Mouse (Mus musculus): ENCODE measurements around the gene Fam20a.

The Fam20a gene

DNA sequence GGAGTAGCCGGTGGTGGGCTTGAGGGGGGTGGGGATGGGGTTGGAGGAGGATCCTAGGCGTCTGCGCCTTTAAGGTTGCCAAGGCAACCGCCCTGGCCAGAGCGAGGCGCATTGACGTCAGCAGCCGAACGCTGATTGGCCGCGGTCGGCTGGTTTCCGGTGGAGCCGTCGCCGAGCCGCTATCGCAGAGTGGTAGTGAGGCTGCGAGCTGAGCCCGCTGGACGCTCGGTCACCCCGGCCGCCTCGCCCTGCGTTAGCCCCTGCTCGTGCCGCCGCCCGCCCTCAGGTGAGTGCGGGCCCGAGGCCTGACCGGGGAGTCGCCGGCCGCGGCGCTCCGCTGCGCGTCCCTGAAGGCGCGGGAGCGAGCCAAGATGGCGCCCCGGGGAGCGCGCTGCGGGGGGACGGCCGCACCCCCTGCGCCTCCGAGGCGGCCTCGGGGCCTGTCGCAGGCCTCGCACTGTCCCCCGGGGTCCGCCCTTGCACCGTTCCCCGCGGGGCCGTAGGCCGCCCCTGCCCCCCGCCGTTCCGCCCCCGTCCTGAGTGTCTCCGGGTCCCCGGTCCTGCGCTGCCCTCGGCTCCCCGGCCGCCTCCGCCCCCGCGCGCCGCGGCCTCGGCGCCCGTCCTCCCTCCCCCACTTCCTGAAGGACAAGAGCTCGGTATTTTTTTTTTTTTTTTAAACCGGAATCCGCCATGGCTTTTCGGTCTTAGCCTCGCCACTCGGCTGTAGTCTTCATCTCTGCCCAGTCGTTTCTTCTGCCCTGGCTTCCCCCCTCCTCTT lies 71.1 kb downstream of the Fam20a start:
- peak; percentile 91 to 93 for DNase-seq

GRCm38 (mm10) chr11:109649975-109650701 lies 71.9 kb downstream of the Fam20a start:
- DNase-seq, result peak; percentile 81

DNA sequence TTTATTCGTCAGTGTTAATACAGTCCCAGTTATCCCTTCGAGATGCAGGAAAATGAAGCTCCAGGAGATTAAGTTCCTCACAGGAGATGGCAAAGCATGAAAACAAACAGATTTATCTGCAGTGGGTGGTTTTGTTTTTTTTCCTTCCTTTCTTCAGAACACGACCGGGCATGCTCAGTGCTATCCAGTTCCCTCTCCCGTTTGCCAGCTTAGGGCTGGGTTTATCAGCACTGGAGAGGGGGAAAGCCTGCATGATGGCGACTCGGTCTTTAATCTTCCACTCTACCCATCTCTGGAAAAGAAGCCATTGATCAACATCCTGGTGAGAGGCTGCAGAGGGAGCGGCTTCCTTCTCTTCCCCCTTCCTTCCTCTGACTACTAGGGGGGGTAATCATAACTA lies 72.9 kb downstream of the Fam20a start, which contains the start of gene Prkar1a:
Prkar1a (plus strand) TSS at position 200 of the 400 bp plus-strand sequence.
- DNase-seq, result no peak

- no peak for DNase-seq
Observed at GRCm38 (mm10) chr11:109648510-109648909, 73.6 kb downstream of the Fam20a start.

- DNase-seq, result no peak
Observed at GRCm38 (mm10) chr11:109641498-109642222, 80.4 kb downstream of the Fam20a start.

DNA sequence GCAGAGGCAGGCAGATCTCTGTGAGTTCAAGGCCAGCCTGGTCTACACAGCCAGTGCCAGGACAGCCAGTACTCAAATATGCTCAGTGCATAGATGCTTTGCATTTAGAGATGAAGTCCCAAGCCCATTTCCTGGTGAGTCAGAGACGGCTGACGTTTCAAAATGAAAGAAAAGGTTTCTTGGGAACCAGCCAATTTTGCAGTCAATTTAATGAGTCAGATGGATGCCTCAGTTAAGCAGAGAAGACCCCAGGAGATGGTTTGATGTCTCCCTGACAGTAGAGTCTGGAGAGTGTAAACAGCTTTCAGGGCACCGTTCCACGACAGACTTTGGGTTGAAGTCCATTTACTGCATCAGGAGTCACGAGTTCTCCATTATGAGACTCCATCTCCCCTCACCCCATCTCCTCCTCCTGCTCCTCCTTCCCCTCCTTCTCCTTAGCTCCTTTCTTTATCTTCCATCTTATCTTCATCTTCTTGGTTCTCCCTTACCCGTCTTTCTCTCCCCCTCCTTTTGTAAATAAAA lies 86.1 kb downstream of the Fam20a start:
- DNase-seq, result no peak

DNA sequence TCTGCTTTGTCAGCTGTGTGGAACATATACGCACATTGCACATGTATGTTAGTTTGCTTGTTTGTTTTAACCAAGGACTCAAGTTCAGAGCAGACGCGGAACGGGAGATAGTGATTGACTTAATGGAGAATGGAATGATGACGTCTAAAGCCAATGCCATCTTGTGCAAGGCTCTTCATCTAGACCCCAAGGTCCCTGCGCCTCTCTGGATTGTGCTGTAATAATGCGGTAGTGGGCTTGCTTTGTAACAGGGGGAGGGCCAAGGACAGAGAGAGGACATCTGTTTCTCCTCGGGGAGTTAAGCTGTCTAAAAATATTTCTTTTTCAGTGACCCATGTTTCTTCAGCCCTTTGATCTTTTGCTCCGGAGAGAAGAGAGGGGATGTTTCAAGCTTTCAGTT lies 87.2 kb downstream of the Fam20a start:
- no peak for DNase-seq

GRCm38 (mm10) chr11:109629021-109629521 lies 93.0 kb downstream of the Fam20a start:
- no peak for DNase-seq

- no peak for DNase-seq
Observed at GRCm38 (mm10) chr11:109628099-109628498, 94.0 kb downstream of the Fam20a start.

GRCm38 (mm10) chr11:109627648-109628047 lies 94.4 kb downstream of the Fam20a start:
- peak; percentile 33 to 41 for DNase-seq

- DNase-seq, result no peak
Observed at GRCm38 (mm10) chr11:109623238-109623637, 98.8 kb downstream of the Fam20a start.

DNA sequence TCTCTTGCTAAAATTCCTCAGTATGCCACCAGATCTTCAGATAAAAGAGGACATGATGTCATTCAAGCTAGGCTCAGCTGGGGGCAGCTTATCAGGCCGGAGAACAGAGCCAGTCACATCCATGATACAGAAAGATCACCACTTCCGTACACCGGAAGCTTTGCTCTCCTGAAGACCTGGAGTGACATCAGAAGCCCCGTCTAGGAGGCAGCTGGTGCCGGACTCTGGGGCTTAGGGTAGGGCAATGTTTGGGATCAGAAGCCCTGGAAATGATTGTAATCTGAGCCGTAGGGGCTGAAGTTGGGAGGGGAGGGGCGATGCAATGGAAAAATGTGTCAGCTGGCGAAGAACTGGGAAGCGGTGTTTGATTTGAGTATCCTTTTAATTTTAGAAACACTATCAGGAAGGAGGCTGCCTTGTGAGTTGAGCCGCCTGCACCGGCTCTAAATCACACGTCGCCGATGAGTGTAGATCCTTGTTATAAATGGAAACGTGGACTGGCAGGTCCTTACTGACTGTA lies 99.5 kb downstream of the Fam20a start:
- DNase-seq, result no peak

DNA sequence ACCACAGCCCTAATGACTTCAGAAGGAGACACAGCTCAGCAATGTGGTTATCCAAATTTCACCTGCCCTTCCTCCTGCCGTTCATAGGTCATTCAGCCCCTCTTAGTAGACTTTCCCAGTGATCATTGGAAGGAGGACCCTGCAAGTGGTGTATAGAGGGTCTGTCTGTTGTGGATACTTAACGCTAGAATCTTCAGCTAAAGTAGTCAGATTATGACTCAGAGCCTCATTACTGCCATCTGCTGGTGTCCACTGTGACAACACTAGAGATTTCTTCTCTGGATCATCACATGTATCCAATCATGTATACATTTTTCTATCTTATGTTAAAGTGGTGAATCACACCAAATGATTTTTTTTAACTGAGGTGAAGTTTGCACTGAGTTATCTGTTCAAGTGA lies 100.9 kb downstream of the Fam20a start:
- peak; percentile 64 to 69 for DNase-seq

GRCm38 (mm10) chr11:109620356-109620755 lies 101.7 kb downstream of the Fam20a start:
- no peak for DNase-seq
